Mouse (Mus musculus): ENCODE data around the gene Fam20c. TPM values are rescaled to one million over a fixed set of nuclear protein-coding genes. Genes with fewer than 3 reads are reported as not detected.

The Fam20c gene
- total RNA-seq, 1 experiment, result 8.0 TPM

- Histone ChIP-seq H3K27ac (ENCODE audit: insufficient read depth, low read depth, low read length, poor library complexity, severe bottlenecking) (no peak overlapping the region), H3K9me3 (ENCODE audit: control insufficient read depth, insufficient read depth, low read depth, low read length) (no peaks in the 10 kb centered on the region), H3K36me3 (ENCODE audit: control insufficient read depth, insufficient read depth, low read length, poor library complexity, severe bottlenecking) (no peaks in the 10 kb centered on the region), H3K4me1 (ENCODE audit: control insufficient read depth in 2 of 2, insufficient read depth in 2 of 2, low read length in 2 of 2, poor library complexity in 1 of 2) (peaks cover 0 to 4% of the 10 kb centered on the region in 2 experiments; a peak in 1 of 4 replicates), H3K9ac (ENCODE audit: insufficient read depth, low read depth, low read length, poor library complexity, severe bottlenecking) (no peak overlapping the region; the same call in 1 of the 2 replicates), H3K4me3 (ENCODE audit: insufficient read depth in 1 of 2, low read depth in 1 of 2, low read length in 2 of 2, poor library complexity in 1 of 2, severe bottlenecking in 1 of 2) (peak overlapping the region; percentile 31 to 70; a peak in 3 of 4 replicates)
- in situ Hi-C loops (cut with MboI; ENCODE audit: low sequenced_read_pairs in 2 of 2, unreplicated experiment in 2 of 2), result no loop called here
- DNase-seq (ENCODE audit: low read depth, low spot score), result no peak
- TF ChIP-seq ZNF384 (IDR thresholded peaks at IDR 0.05; ENCODE audit: low read depth, low read length) (no peak), CHD2 (IDR thresholded peaks at IDR 0.05; ENCODE audit: low read depth, low read length) (no peak), ZC3H11A (IDR thresholded peaks at IDR 0.05; ENCODE audit: borderline replicate concordance, low read depth, low read length) (no peak), MAFK (IDR thresholded peaks at IDR 0.05; ENCODE audit: insufficient read depth, low read depth, low read length) (no peak), HCFC1 (IDR thresholded peaks at IDR 0.05; ENCODE audit: borderline replicate concordance, insufficient read depth, low read length) (no peak)
Observed at GRCm38 (mm10) chr5:138820717-138821332, 66.5 kb downstream of the Fam20c start.

GRCm38 (mm10) chr5:138825090-138825489 lies 70.8 kb downstream of the Fam20c start:
- DNase-seq (ENCODE audit: low read depth, low spot score), result no peak
- Histone ChIP-seq H3K9ac (ENCODE audit: insufficient read depth, low read depth, low read length, poor library complexity, severe bottlenecking) (no peak overlapping the region), H3K4me3 (ENCODE audit: insufficient read depth in 1 of 2, low read depth in 1 of 2, low read length in 2 of 2, poor library complexity in 1 of 2, severe bottlenecking in 1 of 2) (no peak overlapping the region), H3K36me3 (ENCODE audit: control insufficient read depth, insufficient read depth, low read length, poor library complexity, severe bottlenecking) (no peaks in the 10 kb centered on the region), H3K9me3 (ENCODE audit: control insufficient read depth, insufficient read depth, low read depth, low read length) (no peaks in the 10 kb centered on the region), H3K4me1 (ENCODE audit: control insufficient read depth in 2 of 2, insufficient read depth in 2 of 2, low read length in 2 of 2, poor library complexity in 1 of 2) (no peaks in the 10 kb centered on the region), H3K27ac (ENCODE audit: insufficient read depth, low read depth, low read length, poor library complexity, severe bottlenecking) (no peak overlapping the region)
- TF ChIP-seq HCFC1 (IDR thresholded peaks at IDR 0.05; ENCODE audit: borderline replicate concordance, insufficient read depth, low read length), result no peak
- TF ChIP-seq MAFK (IDR thresholded peaks at IDR 0.05; ENCODE audit: insufficient read depth, low read depth, low read length), result no peak
- no peak for TF ChIP-seq CHD2 (IDR thresholded peaks at IDR 0.05; ENCODE audit: low read depth, low read length)
- TF ChIP-seq ZC3H11A (IDR thresholded peaks at IDR 0.05; ENCODE audit: borderline replicate concordance, low read depth, low read length), result no peak
- TF ChIP-seq ZNF384 (IDR thresholded peaks at IDR 0.05; ENCODE audit: low read depth, low read length), result no peak
- in situ Hi-C loops (cut with MboI; ENCODE audit: low sequenced_read_pairs in 2 of 2, unreplicated experiment in 2 of 2), result no loop called here

- TF ChIP-seq CHD2 (IDR thresholded peaks at IDR 0.05; ENCODE audit: low read depth, low read length) (no peak), HCFC1 (IDR thresholded peaks at IDR 0.05; ENCODE audit: borderline replicate concordance, insufficient read depth, low read length) (no peak), ZNF384 (IDR thresholded peaks at IDR 0.05; ENCODE audit: low read depth, low read length) (no peak), MAFK (IDR thresholded peaks at IDR 0.05; ENCODE audit: insufficient read depth, low read depth, low read length) (no peak), ZC3H11A (IDR thresholded peaks at IDR 0.05; ENCODE audit: borderline replicate concordance, low read depth, low read length) (no peak)
- H3K27ac ChIP-seq (ENCODE audit: insufficient read depth, low read depth, low read length, poor library complexity, severe bottlenecking), result no peak overlapping the region
- no peaks in the 10 kb centered on the region for H3K4me1 ChIP-seq (ENCODE audit: control insufficient read depth in 2 of 2, insufficient read depth in 2 of 2, low read length in 2 of 2, poor library complexity in 1 of 2)
- no peak overlapping the region for H3K9ac ChIP-seq (ENCODE audit: insufficient read depth, low read depth, low read length, poor library complexity, severe bottlenecking)
- no peaks in the 10 kb centered on the region for H3K36me3 ChIP-seq (ENCODE audit: control insufficient read depth, insufficient read depth, low read length, poor library complexity, severe bottlenecking)
- in situ Hi-C loops (cut with MboI; ENCODE audit: low sequenced_read_pairs in 2 of 2, unreplicated experiment in 2 of 2), result no loop called here
- H3K9me3 ChIP-seq (ENCODE audit: control insufficient read depth, insufficient read depth, low read depth, low read length), result no peaks in the 10 kb centered on the region
- DNase-seq (ENCODE audit: low read depth, low spot score), result no peak
- no peak overlapping the region for H3K4me3 ChIP-seq (ENCODE audit: insufficient read depth in 1 of 2, low read depth in 1 of 2, low read length in 2 of 2, poor library complexity in 1 of 2, severe bottlenecking in 1 of 2)
Observed at GRCm38 (mm10) chr5:138833406-138833805, 79.1 kb downstream of the Fam20c start.

- in situ Hi-C loops (cut with MboI; ENCODE audit: low sequenced_read_pairs in 2 of 2, unreplicated experiment in 2 of 2), result no loop called here
- H3K4me1 ChIP-seq (ENCODE audit: control insufficient read depth in 2 of 2, insufficient read depth in 2 of 2, low read length in 2 of 2, poor library complexity in 1 of 2), result no peaks in the 10 kb centered on the region
- H3K9me3 ChIP-seq (ENCODE audit: control insufficient read depth, insufficient read depth, low read depth, low read length), result no peaks in the 10 kb centered on the region
- H3K4me3 ChIP-seq (ENCODE audit: insufficient read depth in 1 of 2, low read depth in 1 of 2, low read length in 2 of 2, poor library complexity in 1 of 2, severe bottlenecking in 1 of 2), result no peak overlapping the region
- no peak overlapping the region for H3K27ac ChIP-seq (ENCODE audit: insufficient read depth, low read depth, low read length, poor library complexity, severe bottlenecking)
- no peak overlapping the region for H3K9ac ChIP-seq (ENCODE audit: insufficient read depth, low read depth, low read length, poor library complexity, severe bottlenecking)
- no peaks in the 10 kb centered on the region for H3K36me3 ChIP-seq (ENCODE audit: control insufficient read depth, insufficient read depth, low read length, poor library complexity, severe bottlenecking)
- DNase-seq (ENCODE audit: low read depth, low spot score), result no peak
- TF ChIP-seq ZNF384 (IDR thresholded peaks at IDR 0.05; ENCODE audit: low read depth, low read length) (no peak), HCFC1 (IDR thresholded peaks at IDR 0.05; ENCODE audit: borderline replicate concordance, insufficient read depth, low read length) (no peak), MAFK (IDR thresholded peaks at IDR 0.05; ENCODE audit: insufficient read depth, low read depth, low read length) (no peak), CHD2 (IDR thresholded peaks at IDR 0.05; ENCODE audit: low read depth, low read length) (no peak), ZC3H11A (IDR thresholded peaks at IDR 0.05; ENCODE audit: borderline replicate concordance, low read depth, low read length) (no peak)
Observed at GRCm38 (mm10) chr5:138834910-138835309, 80.6 kb downstream of the Fam20c start.

All from ES-E14 (cell line).